Mouse (Mus musculus) c-Kit-positive CD71-positive TER-119-positive erythroid progenitor cells, embryonic 14.5 days (primary cell): ENCODE results near the gene Erbb2.

ENCODE experiments used
- DNase-seq: peaks from one replicate; pipeline ENCODE4 v3.0.0-alpha.2; 2013; ENCODE audit warnings: low spot score

Erbb2 gene

GRCm38 (mm10) chr11:98481231-98481630 lies 69.0 kb downstream of the Erbb2 start:
- DNase-seq, result no peak

DNA sequence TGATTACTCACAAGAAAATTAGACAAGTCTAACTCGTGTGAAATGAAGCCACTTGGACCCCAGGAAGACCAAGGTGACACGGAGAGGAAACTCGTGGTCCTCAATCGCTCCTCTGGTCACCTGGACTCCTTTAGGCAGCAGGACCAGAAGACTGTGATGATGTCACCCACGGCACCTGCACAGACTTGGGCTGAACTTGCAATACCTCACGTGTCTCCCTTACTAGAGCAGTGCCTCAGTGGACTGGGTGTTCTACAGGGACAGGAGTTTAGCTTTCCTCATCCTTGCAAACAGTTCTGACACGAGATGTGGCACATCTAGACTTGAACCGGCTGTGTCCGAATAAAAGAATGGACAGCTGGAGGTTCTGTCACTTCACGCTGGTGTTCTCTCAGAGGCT lies 69.8 kb downstream of the Erbb2 start:
- DNase-seq, result no peak

DNA sequence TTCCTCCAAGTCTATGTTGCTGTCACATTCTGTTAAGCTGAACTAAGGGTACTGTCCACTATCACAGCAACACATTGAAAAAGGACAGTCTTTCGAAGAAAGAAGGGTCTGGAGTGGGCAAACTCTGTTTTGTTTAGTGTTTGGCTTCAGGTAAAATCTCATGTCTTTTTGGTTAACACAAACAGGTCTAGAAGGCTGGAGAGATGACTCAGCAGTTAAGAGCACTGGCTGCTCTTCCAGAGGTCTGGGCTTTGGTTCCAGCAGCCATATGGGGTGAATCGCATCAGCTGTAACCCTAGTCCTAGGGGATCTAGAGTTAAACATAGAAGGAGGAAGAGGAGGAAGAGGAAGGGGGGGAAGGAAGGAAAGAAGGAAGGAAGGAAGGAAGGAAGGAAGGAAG lies 73.5 kb downstream of the Erbb2 start:
- no peak for DNase-seq
